Mouse (Mus musculus): ENCODE results near the gene Slx1b. TPM values are rescaled to one million over a fixed set of nuclear protein-coding genes. Genes with fewer than 3 reads are reported as not detected.
"Not testable (repeated sequence)": the region's sequence is repeated elsewhere in the genome, so short reads cannot be mapped to it uniquely, and the experiment has no call there.

Gene Slx1b
- total RNA-seq (2021): 10 to 100 TPM in 1 of 2 experiments, 1 to 10 TPM in 1; 8.7 to 14.8 TPM
- long read RNA-seq, experiment 1, transcript Slx1b-203 (6 exons, 3,152 nt): major isoform, 12 of 15 reads
- long read RNA-seq, experiment 1, partial matches to known transcripts: 2 of 15 reads
- long read RNA-seq, experiment 1, other reads (novel, unspliced or antisense): 1 of 15 reads
- long read RNA-seq, experiment 2, partial matches to known transcripts: 1 of 6 reads
- long read RNA-seq, experiment 2, other reads (novel, unspliced or antisense): 0 of 6 reads

- DNase-seq: peak; percentile 96 to 97
Observed at GRCm38 (mm10) chr7:126695631-126696207, at the start of gene Slx1b. Gene Slx1b, minus strand, starts transcription at chr7:126695784.

- DNase-seq: no peak
Observed at GRCm38 (mm10) chr7:126741964-126742482, 46.4 kb upstream of the Slx1b start.

- DNase-seq: no peak
Observed at GRCm38 (mm10) chr7:126741452-126741851, 45.9 kb upstream of the Slx1b start.

GRCm38 (mm10) chr7:126740977-126741376 lies 45.4 kb upstream of the Slx1b start:
- no peak for DNase-seq

GRCm38 (mm10) chr7:126740132-126740735 lies 44.6 kb upstream of the Slx1b start:
- DNase-seq: no peak

- DNase-seq: no peak
Observed at GRCm38 (mm10) chr7:126739551-126739950, 44.0 kb upstream of the Slx1b start.

- no peak for DNase-seq
Observed at GRCm38 (mm10) chr7:126736122-126736521, 40.5 kb upstream of the Slx1b start.

- not testable (repeated sequence) for DNase-seq
Observed at GRCm38 (mm10) chr7:126730256-126730789, 34.7 kb upstream of the Slx1b start.

- DNase-seq: no peak
Observed at GRCm38 (mm10) chr7:126725667-126726066, 30.1 kb upstream of the Slx1b start.

GRCm38 (mm10) chr7:126725077-126725476 lies 29.5 kb upstream of the Slx1b start:
- DNase-seq: no peak

GRCm38 (mm10) chr7:126721635-126722034 lies 26.1 kb upstream of the Slx1b start:
- DNase-seq: no peak

GRCm38 (mm10) chr7:126718787-126719337 lies 23.3 kb upstream of the Slx1b start:
- no peak for DNase-seq

- DNase-seq: no peak
Observed at GRCm38 (mm10) chr7:126717566-126717965, 22.0 kb upstream of the Slx1b start.

GRCm38 (mm10) chr7:126715679-126716078 lies 20.1 kb upstream of the Slx1b start:
- DNase-seq: no peak

GRCm38 (mm10) chr7:126711910-126712309 lies 16.3 kb upstream of the Slx1b start:
- no peak for DNase-seq

- no peak for DNase-seq
Observed at GRCm38 (mm10) chr7:126710266-126710665, 14.7 kb upstream of the Slx1b start.

GRCm38 (mm10) chr7:126708175-126708952 lies 12.8 kb upstream of the Slx1b start:
- DNase-seq: no peak

GRCm38 (mm10) chr7:126707442-126708174 lies 12.0 kb upstream of the Slx1b start, which contains the start of gene Coro1a:
Gene Coro1a, minus strand, starts transcription at chr7:126707787.
- DNase-seq: no peak

- DNase-seq: peak; percentile 79 to 86
Observed at GRCm38 (mm10) chr7:126704121-126704980, 8.8 kb upstream of the Slx1b start.

- DNase-seq: no peak
Observed at GRCm38 (mm10) chr7:126703757-126704077, 8.1 kb upstream of the Slx1b start.
